Mouse (Mus musculus) retina, postnatal 7 days (tissue): ENCODE measurements at regions not wholly inside any gene's neighbourhood (a gene's known extent, or its start where the extent isn't known, plus 50 kb on each side); places are given as distances from the start of the nearest gene placed in this dataset.
"Not testable (repeated sequence)": the region's sequence is repeated elsewhere in the genome, so short reads cannot be mapped to it uniquely, and the experiment has no call there.

ENCODE experiments used
- DNase-seq: peaks from one replicate; pipeline ENCODE4 v3.0.0-alpha.2; 2012; ENCODE audit warnings: low read depth, low spot score

- no peak for DNase-seq
Measured at GRCm38 (mm10) chr8:116053043-116053442, 345.4 kb upstream of the Maf start.

- DNase-seq, result no peak
Measured at GRCm38 (mm10) chr8:116048480-116048879, 340.9 kb upstream of the Maf start.

GRCm38 (mm10) chr8:116046859-116047258, 339.3 kb upstream of the Maf start:
- no peak for DNase-seq

GRCm38 (mm10) chr8:116045526-116045925, 337.9 kb upstream of the Maf start:
- DNase-seq, result no peak

GRCm38 (mm10) chr8:116043381-116043780, 335.8 kb upstream of the Maf start:
- DNase-seq, result no peak

- DNase-seq, result no peak
Measured at GRCm38 (mm10) chr8:116030966-116031365, 323.4 kb upstream of the Maf start.

- no peak for DNase-seq
Measured at GRCm38 (mm10) chr8:116025321-116025720, 317.7 kb upstream of the Maf start.

GRCm38 (mm10) chr8:116024811-116025210, 317.2 kb upstream of the Maf start:
- DNase-seq, result no peak

GRCm38 (mm10) chr8:116021691-116022090, 314.1 kb upstream of the Maf start:
- DNase-seq, result no peak

GRCm38 (mm10) chr8:115995320-115995719, 287.7 kb upstream of the Maf start:
- no peak for DNase-seq

- DNase-seq, result no peak
Measured at GRCm38 (mm10) chr8:115991989-115992388, 284.4 kb upstream of the Maf start.

- no peak for DNase-seq
Measured at GRCm38 (mm10) chr8:115983397-115983796, 275.8 kb upstream of the Maf start.

- no peak for DNase-seq
Measured at GRCm38 (mm10) chr8:115982326-115982725, 274.7 kb upstream of the Maf start.

- DNase-seq, result no peak
Measured at GRCm38 (mm10) chr8:115981426-115981825, 273.8 kb upstream of the Maf start.

GRCm38 (mm10) chr8:115980616-115981015, 273.0 kb upstream of the Maf start:
- no peak for DNase-seq

- peak; percentile 6 for DNase-seq
Measured at GRCm38 (mm10) chr8:115977152-115977551, 269.6 kb upstream of the Maf start.

GRCm38 (mm10) chr8:115974706-115975105, 267.1 kb upstream of the Maf start:
- DNase-seq, result no peak

- not testable (repeated sequence) for DNase-seq
Measured at GRCm38 (mm10) chr8:115971351-115971750, 263.8 kb upstream of the Maf start.

- DNase-seq, result no peak
Measured at GRCm38 (mm10) chr8:115968121-115968520, 260.5 kb upstream of the Maf start.

- DNase-seq, result no peak
Measured at GRCm38 (mm10) chr8:115965981-115966380, 258.4 kb upstream of the Maf start.

GRCm38 (mm10) chr8:115955371-115955770, 247.8 kb upstream of the Maf start:
- DNase-seq, result no peak

GRCm38 (mm10) chr8:115953783-115954470, 246.3 kb upstream of the Maf start:
- no peak for DNase-seq

GRCm38 (mm10) chr8:115952496-115952895, 244.9 kb upstream of the Maf start:
- DNase-seq, result no peak

GRCm38 (mm10) chr8:115948916-115949315, 241.3 kb upstream of the Maf start:
- no peak for DNase-seq
